Mouse (Mus musculus) limb, embryonic 13.5 days (tissue): ENCODE data around the gene Cadps. TPM values are rescaled to one million over a fixed set of nuclear protein-coding genes. Genes with fewer than 3 reads are reported as not detected.

Experiments
- ATAC-seq: fragments of 200-750 bp; cut with Nextera tagmentation; 2 replicates; pipeline ENCODE4 v1.8.0; 2017; ENCODE audit warnings: low read depth, moderate number of reproducible peaks, moderate TSS enrichment; ENCODE audit not compliant: low FRiP score
- H3K27ac ChIP-seq: fragments of 300-500 bp; sonication (generic); 2 replicates; pipeline ENCODE4 v1.5.1; 2015; ENCODE audit warnings: inconsistent platforms, mild to moderate bottlenecking, moderate library complexity
- H3K27me3 ChIP-seq: fragments of 300-500 bp; sonication (generic); 2 replicates; pipeline ENCODE4 v1.6.1; 2015; ENCODE audit warnings: mild to moderate bottlenecking, inconsistent platforms
- H3K36me3 ChIP-seq: fragments of 300-500 bp; sonication (generic); 2 replicates; pipeline ENCODE4 v1.6.1; 2015; ENCODE audit warnings: inconsistent platforms, mild to moderate bottlenecking, moderate library complexity
- H3K4me1 ChIP-seq: fragments of 300-500 bp; sonication (generic); 2 replicates; pipeline ENCODE4 v1.6.1; 2015; ENCODE audit warnings: inconsistent platforms
- H3K4me2 ChIP-seq: fragments of 300-500 bp; sonication (generic); replicated peaks from 2 replicates; pipeline ENCODE4 v1.6.1; 2015; ENCODE audit warnings: inconsistent platforms, mild to moderate bottlenecking, moderate library complexity
- H3K4me3 ChIP-seq: fragments of 300-500 bp; sonication (generic); 2 replicates; pipeline ENCODE4 v1.5.1; 2015; ENCODE audit warnings: moderate library complexity, mild to moderate bottlenecking, inconsistent platforms
- H3K9ac ChIP-seq: fragments of 300-500 bp; sonication (generic); 2 replicates; pipeline ENCODE4 v1.6.1; 2015; ENCODE audit warnings: mild to moderate bottlenecking, inconsistent platforms
- H3K9me3 ChIP-seq: fragments of 300-500 bp; sonication (generic); 2 replicates; pipeline ENCODE4 v1.6.1; 2016; ENCODE audit warnings: inconsistent platforms
- WGBS: fragments of 180-500 bp; shearing (Covaris S2); methylation state at CpG from one replicate; pipeline ENCODE4 v1.1.7; 2015; 5-methylcytosine and 5-hydroxymethylcytosine counted together
- polyA plus RNA-seq: library from polyadenylated mRNA; unstranded; fragments of >200 nt; fragmentation: Nextera tagmentation; extraction: Ambion mirVana; gene quantifications from 2 replicates; pipeline ENCODE4 v1.2.1, GENCODE M21; 2015

Gene Cadps
- polyA plus RNA-seq, 1 experiment from 2014 or later, result 0.87 TPM

GRCm38 (mm10) chr14:12394318-12394717 lies 428.6 kb downstream of the Cadps start:
- Histone ChIP-seq H3K4me1 (peaks cover 7% of the 10 kb centered on the region), H3K27me3 (no peaks in the 10 kb centered on the region), H3K27ac (no peak overlapping the region), H3K9ac (no peak overlapping the region), H3K36me3 (no peaks in the 10 kb centered on the region), H3K9me3 (no peaks in the 10 kb centered on the region), H3K4me2 (no peak overlapping the region), H3K4me3 (no peak overlapping the region)
- WGBS, result 68% methylated on average over 2 of the region's 2 CpGs
- ATAC-seq, result no peak

GRCm38 (mm10) chr14:12393271-12393861 lies 429.5 kb downstream of the Cadps start:
- Histone ChIP-seq H3K4me2 (no peak overlapping the region), H3K36me3 (no peaks in the 10 kb centered on the region), H3K9ac (no peak overlapping the region), H3K27ac (no peak overlapping the region), H3K9me3 (no peaks in the 10 kb centered on the region), H3K4me3 (no peak overlapping the region), H3K27me3 (peaks cover 3% of the 10 kb centered on the region), H3K4me1 (peaks cover 17% of the 10 kb centered on the region)
- WGBS, result 59% methylated on average over 12 of the region's 12 CpGs
- 0 out of 2 replicates have a peak, but pooled peaks have one; percentile 8 for ATAC-seq

- Histone ChIP-seq H3K27ac (no peak overlapping the region), H3K36me3 (no peaks in the 10 kb centered on the region), H3K9me3 (no peaks in the 10 kb centered on the region), H3K4me2 (no peak overlapping the region), H3K9ac (no peak overlapping the region), H3K4me1 (peaks cover 21% of the 10 kb centered on the region), H3K27me3 (peaks cover 10% of the 10 kb centered on the region), H3K4me3 (no peak overlapping the region)
- WGBS, result 76% methylated on average over 7 of the region's 7 CpGs
- ATAC-seq, result no peak
These were observed 431.7 kb downstream of the Cadps start for GRCm38 (mm10) chr14:12391167-12391566.

- H3K4me1 ChIP-seq, result peaks cover 21% of the 10 kb centered on the region
- no peak overlapping the region for H3K4me2 ChIP-seq
- ATAC-seq, result peak; percentile 24; the same call in 1 of the 2 replicates
- H3K36me3 ChIP-seq, result no peaks in the 10 kb centered on the region
- H3K9ac ChIP-seq, result no peak overlapping the region
- H3K27me3 ChIP-seq, result peaks cover 10% of the 10 kb centered on the region
- no peak overlapping the region for H3K27ac ChIP-seq
- H3K4me3 ChIP-seq, result no peak overlapping the region
- WGBS, result 13% methylated on average over 14 of the region's 14 CpGs
- H3K9me3 ChIP-seq, result no peaks in the 10 kb centered on the region
These were observed 434.0 kb downstream of the Cadps start for GRCm38 (mm10) chr14:12388806-12389436.

- Histone ChIP-seq H3K36me3 (no peaks in the 10 kb centered on the region), H3K4me1 (peaks cover 21% of the 10 kb centered on the region), H3K9ac (no peak overlapping the region), H3K27me3 (peaks cover 10% of the 10 kb centered on the region), H3K4me2 (no peak overlapping the region), H3K4me3 (no peak overlapping the region), H3K9me3 (no peaks in the 10 kb centered on the region), H3K27ac (no peak overlapping the region)
- ATAC-seq, result no peak
- WGBS, result 25% methylated on average over 4 of the region's 4 CpGs
These were observed 434.6 kb downstream of the Cadps start for GRCm38 (mm10) chr14:12388192-12388795.

GRCm38 (mm10) chr14:12387176-12387575 lies 435.7 kb downstream of the Cadps start:
- no peaks in the 10 kb centered on the region for H3K9me3 ChIP-seq
- no peak overlapping the region for H3K4me2 ChIP-seq
- H3K27ac ChIP-seq, result no peak overlapping the region
- H3K4me1 ChIP-seq, result peaks cover 14% of the 10 kb centered on the region
- 72% methylated on average over 6 of the region's 6 CpGs for WGBS
- no peak overlapping the region for H3K9ac ChIP-seq
- H3K36me3 ChIP-seq, result no peaks in the 10 kb centered on the region
- ATAC-seq, result no peak
- peaks cover 10% of the 10 kb centered on the region for H3K27me3 ChIP-seq
- no peak overlapping the region for H3K4me3 ChIP-seq

- Histone ChIP-seq H3K9ac (no peak overlapping the region), H3K4me1 (no peaks in the 10 kb centered on the region), H3K4me3 (no peak overlapping the region), H3K27me3 (peaks cover 20% of the 10 kb centered on the region), H3K27ac (no peak overlapping the region), H3K36me3 (no peaks in the 10 kb centered on the region), H3K9me3 (no peaks in the 10 kb centered on the region), H3K4me2 (no peak overlapping the region)
- ATAC-seq, result no peak
- 19% methylated on average over 9 of the region's 9 CpGs for WGBS
These were observed 445.0 kb downstream of the Cadps start for GRCm38 (mm10) chr14:12377883-12378282.

GRCm38 (mm10) chr14:12377289-12377688 lies 445.6 kb downstream of the Cadps start:
- Histone ChIP-seq H3K27me3 (peaks cover 20% of the 10 kb centered on the region), H3K36me3 (no peaks in the 10 kb centered on the region), H3K4me1 (no peaks in the 10 kb centered on the region), H3K4me2 (no peak overlapping the region), H3K9me3 (no peaks in the 10 kb centered on the region), H3K27ac (no peak overlapping the region), H3K9ac (no peak overlapping the region), H3K4me3 (no peak overlapping the region)
- 81% methylated on average over 2 of the region's 2 CpGs for WGBS
- no peak for ATAC-seq

- Histone ChIP-seq H3K36me3 (no peaks in the 10 kb centered on the region), H3K9me3 (no peaks in the 10 kb centered on the region), H3K27ac (no peak overlapping the region), H3K4me2 (no peak overlapping the region), H3K4me1 (no peaks in the 10 kb centered on the region), H3K27me3 (peaks cover 20% of the 10 kb centered on the region), H3K4me3 (no peak overlapping the region), H3K9ac (no peak overlapping the region)
- WGBS, result 57% methylated on average over 2 of the region's 2 CpGs
- ATAC-seq, result no peak
These were observed 447.4 kb downstream of the Cadps start for GRCm38 (mm10) chr14:12375451-12375850.

- 7% methylated on average over 16 of the region's 16 CpGs for WGBS
- no peak for ATAC-seq
These were observed 472.5 kb downstream of the Cadps start for GRCm38 (mm10) chr14:12350271-12350916.

GRCm38 (mm10) chr14:12349334-12350090 lies 473.4 kb downstream of the Cadps start:
- 5% methylated on average over 15 of the region's 15 CpGs for WGBS
- Histone ChIP-seq H3K9me3 (no peaks in the 10 kb centered on the region), H3K27ac (no peak overlapping the region), H3K36me3 (no peaks in the 10 kb centered on the region), H3K9ac (no peak overlapping the region), H3K27me3 (peaks cover 99% of the 10 kb centered on the region), H3K4me1 (peaks cover 19% of the 10 kb centered on the region), H3K4me2 (no peak overlapping the region), H3K4me3 (no peak overlapping the region)
- ATAC-seq, result no peak

More at GRCm38 (mm10) chr14:12350271-12350916, 472.5 kb downstream of the Cadps start:
- Histone ChIP-seq H3K9me3 (no peaks in the 10 kb centered on the region), H3K4me1 (peaks cover 11% of the 10 kb centered on the region), H3K4me2 (no peak overlapping the region), H3K4me3 (no peak overlapping the region), H3K9ac (no peak overlapping the region), H3K36me3 (no peaks in the 10 kb centered on the region), H3K27me3 (peaks cover 96% of the 10 kb centered on the region), H3K27ac (no peak overlapping the region)

GRCm38 (mm10) chr14:12348089-12348488 lies 474.8 kb downstream of the Cadps start, which contains the start of gene Fezf2:
TSS of gene Fezf2 (minus strand) at chr14:12348189.
- H3K36me3 ChIP-seq, result no peaks in the 10 kb centered on the region
- H3K9ac ChIP-seq, result no peak within 1 kb of the TSS
- ATAC-seq, result no peak
- no peak within 1 kb of the TSS for H3K4me2 ChIP-seq
- H3K9me3 ChIP-seq, result no peaks in the 10 kb centered on the region
- WGBS, result 4% methylated on average over 2 of the region's 2 CpGs
- no peak within 1 kb of the TSS for H3K4me3 ChIP-seq
- H3K27ac ChIP-seq, result no peak within 1 kb of the TSS
- H3K27me3 ChIP-seq, result peaks cover 99% of the 10 kb centered on the region
- H3K4me1 ChIP-seq, result peaks cover 23% of the 10 kb centered on the region
